Mouse (Mus musculus) leukemia stem cell, adult 10-12 weeks (primary cell): ENCODE data around the gene Tlx3. TPM values are rescaled to one million over a fixed set of nuclear protein-coding genes. Genes with fewer than 3 reads are reported as not detected.

Experiments used
- polyA plus RNA-seq: library from polyadenylated mRNA; stranded (reverse); fragments of >175 nt; gene quantifications from 2 replicates; pipeline ENCODE4 v1.2.3, GENCODE M21; 2012; ENCODE audit warnings: low replicate concordance

Tlx3 gene
- polyA plus RNA-seq: 0.19 TPM in 1 of 2 replicates, not detected in the other

GRCm38 (mm10) chr11:33203383-33204328 is at the start of gene Tlx3:
Gene Tlx3, minus strand, starts transcription at chr11:33203589.

GRCm38 (mm10) chr11:33162998-33163506 is 40.3 kb downstream of the Tlx3 start, which contains the start of gene Npm1:
Gene Npm1, minus strand, starts transcription at chr11:33163206.

Other genes with a start within 250 kb of the Tlx3 start
- 0.17 TPM in 1 of 2 replicates, not detected in the other for gene Fgf18, start 56.2 kb downstream of the Tlx3 start, polyA plus RNA-seq
- 13.3 and 67.4 TPM in 2 replicates for gene Npm1, start 40.4 kb downstream of the Tlx3 start, polyA plus RNA-seq
- gene Gm12117, start 73.1 kb upstream of the Tlx3 start, polyA plus RNA-seq: not detected in 2 replicates